Mouse (Mus musculus) megakaryocyte progenitor cell, adult 5-6 weeks (primary cell): Measurements from ENCODE around the gene Rpl3l. TPM values are rescaled to one million over a fixed set of nuclear protein-coding genes. Genes with fewer than 3 reads are reported as not detected.

Experiments used
- ATAC-seq: replicated peaks from 2 replicates; pipeline ENCODE4 v1.8.0; 2016; ENCODE audit warnings: mild to moderate bottlenecking, moderate TSS enrichment, inconsistent platforms; ENCODE audit not compliant: poor library complexity
- total RNA-seq, 2 experiments: library from RNA; stranded (forward) in 1 of 2; stranded (reverse) in 1 of 2; fragments of 157-497, 149-512 nt in 1 of 2; fragments of 200-1000 nt in 1 of 2; gene quantifications; 2 replicates each; pipeline versions ENCODE4 v1.2.3 to v1.2.4; 2015 to 2017

The Rpl3l gene
- total RNA-seq (2015) (0.24 and 0.74 TPM in 2 replicates), total RNA-seq (2017) (0.30 TPM in 1 of 2 replicates, not detected in the other)

DNA sequence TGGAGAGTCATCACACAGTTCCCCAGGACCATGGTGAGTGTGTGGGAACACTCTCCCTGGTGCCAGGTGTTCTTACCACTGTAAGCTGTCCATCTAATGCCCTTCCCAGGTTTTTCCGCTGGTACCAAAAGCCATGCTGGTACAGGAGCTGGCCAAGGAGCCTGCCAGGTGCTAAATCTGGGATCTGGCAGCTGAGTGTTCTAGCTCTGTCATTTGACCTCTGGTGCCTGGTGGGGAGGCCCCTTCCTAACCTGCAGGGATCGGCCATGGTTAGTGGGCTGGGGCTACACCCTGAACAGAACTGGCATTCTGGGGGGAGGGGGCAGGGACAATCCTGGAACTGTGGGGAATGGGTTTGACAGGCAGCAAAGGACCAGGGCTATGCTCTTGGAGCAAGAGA is at the start of gene Rpl3l:
Rpl3l (plus strand) TSS at position 203 of the 400 bp plus-strand sequence.
- ATAC-seq = no peak

GRCm38 (mm10) chr17:24686514-24686913 is 41.1 kb upstream of the Rpl3l start:
- ATAC-seq = peak; percentile 60

DNA sequence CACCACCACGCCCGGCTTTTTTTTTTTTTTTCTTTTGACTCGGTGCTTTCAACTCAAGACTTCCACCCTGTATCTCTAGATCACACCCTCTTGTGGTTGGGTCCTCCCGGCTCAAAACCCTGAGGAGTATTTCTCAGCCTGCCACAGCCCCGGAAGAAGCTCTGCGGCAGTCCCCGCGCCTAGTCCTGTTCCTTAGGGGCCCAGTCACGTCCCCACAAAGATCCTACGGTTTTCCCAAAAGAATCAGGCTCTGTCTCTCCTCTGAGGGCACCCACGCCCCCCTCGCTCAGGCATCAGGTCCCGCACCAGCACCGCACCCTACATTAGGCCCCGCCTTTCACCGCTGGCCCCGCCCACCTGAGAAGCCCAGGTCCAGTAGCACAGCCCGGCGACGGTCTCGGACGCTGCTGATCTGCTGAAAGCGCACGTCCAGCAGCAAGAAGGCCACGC is 40.4 kb upstream of the Rpl3l start:
- ATAC-seq = peak; percentile 78

- no peak for ATAC-seq
Measured at GRCm38 (mm10) chr17:24687599-24687998, 40.0 kb upstream of the Rpl3l start.

DNA sequence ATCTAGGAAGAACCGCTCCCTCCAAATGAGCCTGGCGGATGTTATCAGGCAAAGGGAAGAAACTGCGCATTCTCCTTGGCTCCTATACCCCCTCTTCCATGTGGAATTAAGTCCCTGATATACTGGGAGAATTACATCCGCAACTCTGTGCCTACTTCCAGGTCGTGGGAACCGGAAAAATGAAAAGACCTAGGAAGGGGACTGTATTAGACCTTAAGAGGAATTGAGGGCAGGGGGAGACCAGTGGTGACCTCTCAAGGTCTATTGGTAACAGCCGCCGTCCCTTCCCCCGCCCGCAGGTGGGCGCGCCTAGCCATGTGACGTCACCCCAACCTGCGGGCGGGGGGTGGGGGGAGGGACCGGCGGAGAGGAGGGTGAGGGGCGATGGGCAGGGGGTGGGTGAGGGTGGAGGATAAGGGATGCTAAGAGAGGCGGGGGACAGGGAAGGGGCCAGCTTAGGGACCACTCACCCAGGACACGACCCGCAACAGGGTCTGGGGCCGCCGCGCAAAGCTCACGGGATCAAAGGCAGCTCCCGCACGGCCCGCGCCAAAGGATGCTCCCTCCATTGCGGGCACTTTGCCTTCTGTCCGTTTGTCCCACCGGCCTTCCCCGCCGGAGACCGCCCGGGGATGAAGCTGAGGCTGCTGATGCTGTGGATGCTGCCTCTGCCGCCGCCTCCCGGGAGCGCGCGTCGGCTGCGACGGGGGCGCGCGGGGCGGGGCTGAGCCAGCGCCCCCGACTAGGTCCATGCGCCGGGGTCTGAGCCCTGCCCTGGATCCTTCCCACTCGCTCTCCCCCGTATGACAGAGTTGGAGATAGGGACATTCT is 38.2 kb upstream of the Rpl3l start, which contains the start of gene Syngr3:
Syngr3 (minus strand) TSS at position 705 of the 831 bp plus-strand sequence.
- no peak for ATAC-seq

DNA sequence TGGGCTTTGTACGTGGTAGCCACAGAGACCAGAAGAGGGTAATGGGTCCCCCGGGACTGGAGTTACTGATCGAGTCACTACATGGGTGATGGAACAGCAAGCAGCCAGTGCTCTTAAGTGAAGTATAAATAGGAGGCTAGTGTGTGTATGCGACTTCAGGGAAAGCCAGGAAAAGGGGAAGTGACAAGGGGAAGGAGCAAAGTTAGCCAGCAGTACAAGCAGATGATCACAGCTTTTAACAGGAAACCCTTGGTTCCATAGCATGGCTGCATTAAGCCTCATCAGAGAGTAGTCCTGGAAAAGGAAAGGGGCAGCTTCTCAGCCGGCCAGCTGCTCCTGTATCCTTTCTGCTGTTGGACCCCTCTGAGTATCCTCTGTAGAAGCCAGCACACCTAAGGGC is 35.2 kb upstream of the Rpl3l start:
- no peak for ATAC-seq

DNA sequence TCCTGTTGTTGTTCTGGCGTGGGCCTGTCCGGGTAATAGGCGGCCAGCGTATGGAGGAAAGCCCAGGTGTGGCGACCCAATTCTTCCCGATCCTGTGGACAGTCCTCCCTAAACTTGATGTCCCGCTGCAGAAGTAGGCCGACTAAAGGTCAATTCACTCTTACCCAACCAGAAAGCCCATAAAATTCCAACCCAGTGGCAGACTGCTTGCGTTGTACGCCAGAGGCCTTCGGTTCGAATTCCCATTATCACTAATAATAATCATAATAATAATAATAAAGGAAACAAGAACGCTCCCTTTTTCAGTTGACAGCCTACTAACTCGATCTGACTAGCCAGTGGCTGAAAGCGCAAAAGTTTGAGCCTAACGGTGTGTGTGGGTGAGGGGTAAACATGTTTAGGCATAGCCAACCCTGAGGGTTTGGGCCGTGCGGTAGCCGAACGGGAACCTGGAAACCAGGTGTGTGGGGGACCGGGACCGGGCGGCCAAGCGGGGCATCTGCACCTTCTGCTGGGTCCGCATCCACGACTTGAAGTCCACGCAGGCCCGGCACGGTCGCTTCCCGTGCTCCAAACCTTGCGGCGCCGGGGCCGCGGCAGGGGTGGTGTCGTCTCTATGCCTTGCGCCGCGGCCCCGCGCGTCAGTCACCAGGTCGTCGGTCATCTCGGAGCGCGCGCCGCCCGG is 32.2 kb upstream of the Rpl3l start:
- peak; percentile 1; the same call in 1 of the 2 replicates for ATAC-seq

- ATAC-seq = peak; percentile 81
Measured at GRCm38 (mm10) chr17:24696011-24696697, 31.5 kb upstream of the Rpl3l start, which contains the start of the genes Gfer and Noxo1. Gene Gfer (minus strand): TSS chr17:24696156. Gene Noxo1 (plus strand): TSS chr17:24696234.

- no peak for ATAC-seq
Measured at GRCm38 (mm10) chr17:24697985-24698384, 29.6 kb upstream of the Rpl3l start.

GRCm38 (mm10) chr17:24698715-24699114 is 28.9 kb upstream of the Rpl3l start:
- no peak for ATAC-seq

DNA sequence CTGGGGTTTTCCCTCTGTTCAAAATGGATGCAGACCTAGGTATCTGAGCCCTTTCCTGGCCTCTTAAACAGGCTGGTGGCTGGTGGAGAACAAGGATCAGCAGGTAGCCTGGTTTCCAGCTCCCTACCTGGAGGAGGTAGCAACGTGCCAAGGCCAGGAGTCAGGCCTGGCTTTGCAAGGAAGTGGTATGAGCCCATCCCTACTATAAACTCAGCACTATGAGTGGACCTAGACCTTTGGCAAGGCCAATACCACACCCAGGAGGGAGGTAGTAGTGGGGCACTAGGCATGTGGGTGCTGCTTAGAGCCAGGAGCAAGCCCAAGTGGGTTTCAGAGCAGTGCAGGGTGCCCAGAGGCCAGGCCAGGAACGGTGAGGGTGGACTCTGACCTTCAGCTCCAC is 28.1 kb upstream of the Rpl3l start:
- ATAC-seq = no peak

DNA sequence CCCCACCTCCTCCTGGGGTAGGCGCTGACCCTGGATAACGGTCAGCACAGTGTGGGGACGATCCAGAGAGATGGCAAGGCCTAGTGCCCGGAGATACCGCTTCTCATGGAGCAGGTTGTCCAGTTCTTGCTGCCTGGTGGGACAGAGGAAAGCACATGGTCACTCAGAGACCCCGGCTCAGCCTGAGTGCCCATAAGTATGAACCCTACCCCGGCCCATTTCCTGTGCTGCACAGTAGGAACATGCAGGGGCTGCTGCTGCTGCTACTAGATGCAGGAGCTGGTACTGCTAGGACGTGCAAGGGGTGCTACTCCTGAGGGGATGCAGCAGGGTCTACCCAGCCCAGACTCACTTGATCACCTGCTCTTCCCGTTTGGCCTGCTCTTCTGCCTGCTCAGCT is 26.4 kb upstream of the Rpl3l start:
- ATAC-seq = no peak

DNA sequence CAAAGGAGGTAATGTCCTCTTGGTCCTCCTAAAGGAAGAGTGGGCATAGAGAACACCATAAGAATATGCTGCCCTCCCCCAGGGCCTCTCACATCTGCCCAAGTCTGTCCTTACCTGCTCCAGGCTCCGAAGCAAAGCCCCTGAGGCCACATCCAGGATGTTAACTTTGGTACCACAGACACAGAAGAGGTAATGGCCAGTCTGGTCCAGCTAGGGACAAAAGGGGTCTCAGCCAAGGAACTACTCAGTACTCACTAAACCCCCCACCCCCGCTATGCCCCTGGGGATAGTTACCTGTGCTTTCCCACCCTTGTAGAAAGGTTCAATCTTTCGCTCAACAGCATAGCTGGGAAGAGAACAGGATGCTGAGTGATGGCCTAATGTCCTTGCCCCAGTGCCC is 21.8 kb upstream of the Rpl3l start:
- no peak for ATAC-seq

GRCm38 (mm10) chr17:24706982-24707800 is 20.4 kb upstream of the Rpl3l start, which contains the start of gene Tbl3:
Gene Tbl3 (minus strand): TSS chr17:24707660.
- peak; percentile 89 for ATAC-seq

GRCm38 (mm10) chr17:24707801-24708425 is 19.7 kb upstream of the Rpl3l start:
- ATAC-seq = peak; percentile 13

DNA sequence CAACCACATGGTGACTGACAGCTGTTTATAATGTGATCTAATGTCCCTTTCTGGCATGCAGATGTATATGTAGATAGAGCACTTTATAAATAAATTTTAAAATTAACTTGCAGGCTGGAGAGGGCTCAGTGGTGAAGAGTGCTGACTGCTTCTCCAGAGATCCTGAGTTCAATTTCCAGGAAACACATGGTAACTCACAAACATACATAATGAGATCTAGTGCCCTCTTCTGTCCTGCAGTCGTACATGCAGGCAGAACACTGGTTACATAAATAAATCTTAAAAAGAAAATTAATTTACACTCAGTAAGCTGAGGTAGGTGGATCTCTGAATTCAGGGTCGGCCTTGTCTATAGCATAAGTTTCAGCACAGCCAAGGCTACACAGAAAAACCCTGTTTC is 19.0 kb upstream of the Rpl3l start:
- ATAC-seq = peak; percentile 64

GRCm38 (mm10) chr17:24715556-24715955 is 12.1 kb upstream of the Rpl3l start:
- ATAC-seq = no peak

DNA sequence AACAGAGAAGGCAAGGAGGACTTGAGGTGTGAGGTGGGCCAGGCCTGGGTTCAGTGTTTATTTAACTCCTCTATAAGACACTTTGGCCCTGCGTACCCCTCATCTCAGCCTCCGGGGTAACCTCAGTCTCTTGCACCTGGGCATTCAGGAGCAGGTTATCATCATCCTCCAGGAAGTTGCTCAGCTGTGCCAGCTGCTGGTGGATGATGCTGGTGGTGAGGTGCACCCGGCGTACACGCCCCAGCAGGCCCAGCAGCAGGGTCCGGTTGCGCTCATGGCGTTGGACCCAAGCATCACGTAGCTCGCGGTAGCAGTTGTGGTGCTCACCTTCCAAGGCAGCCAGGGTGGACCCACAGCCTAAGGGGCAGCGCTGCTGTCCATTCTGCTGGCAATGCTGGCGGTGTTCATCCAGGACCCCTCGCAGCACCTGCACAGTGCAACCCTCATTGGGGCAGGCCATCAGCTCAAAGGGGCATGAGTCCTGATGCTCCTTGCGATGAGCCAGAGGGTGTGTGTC is 11.4 kb upstream of the Rpl3l start:
- ATAC-seq = no peak

DNA sequence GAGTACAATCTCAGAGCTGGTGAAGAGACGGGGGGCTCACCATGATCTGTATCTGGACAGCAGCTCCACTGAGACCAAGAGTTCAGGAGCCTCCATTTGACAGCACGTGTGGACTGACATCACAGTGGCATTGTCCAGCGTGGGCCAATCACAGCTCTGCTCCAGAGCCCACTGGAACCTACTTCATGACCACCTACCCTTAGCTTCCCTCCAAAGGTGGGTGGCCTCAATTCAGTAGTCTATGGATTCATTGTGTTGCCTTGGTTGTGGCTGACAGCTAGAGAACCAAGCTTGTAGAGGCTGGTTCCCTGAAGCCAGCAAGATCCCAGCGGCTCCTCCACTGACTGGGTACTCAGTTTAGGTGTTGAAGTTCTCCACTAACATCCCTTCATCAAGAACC is 9.7 kb upstream of the Rpl3l start, which contains the start of the genes Rnf151 and Rps2:
Rnf151 (minus strand) TSS at position 121 of the 400 bp plus-strand sequence.
Rps2 (plus strand) TSS at position 174 of the 400 bp plus-strand sequence.
- no peak for ATAC-seq
